Mouse (Mus musculus): Measurements from ENCODE around the gene Galns. TPM values are rescaled to one million over a fixed set of nuclear protein-coding genes. Genes with fewer than 3 reads are reported as not detected.
A peak's percentile ranks its signal among the peaks of the same experiment; 100 is the strongest.

Galns gene
- total and polyA plus RNA-seq, 3 experiments = 16.4 to 25.6 (median 25.6) TPM

- Histone ChIP-seq H3K4me3 (replicated peaks in 1 of 3; ENCODE audit: low read depth in 2 of 3, low read length in 2 of 3, poor library complexity in 1 of 3) (no peak overlapping the region), H3K9me3 (replicated peaks; ENCODE audit: low read length) (no peaks in the 10 kb centered on the region), H3K79me2 (replicated peaks; ENCODE audit: control insufficient read depth, extremely low read depth, insufficient read depth, poor library complexity, severe bottlenecking) (no peaks in the 10 kb centered on the region), H3K27ac (ENCODE audit: insufficient read depth, low read depth) (0 out of 2 replicates have a peak overlapping the region, but pooled peaks have one; percentile 10), H3K36me3 (replicated peaks in 1 of 2; ENCODE audit: control insufficient read depth in 1 of 2, insufficient read depth in 1 of 2, low read length in 1 of 2) (peaks cover 3 to 26% of the 10 kb centered on the region in 2 experiments), H3K27me3 (replicated peaks) (no peaks in the 10 kb centered on the region), H3K4me1 (ENCODE audit: control insufficient read depth in 1 of 2, insufficient read depth in 2 of 2) (peaks cover 7 to 59% of the 10 kb centered on the region in 2 experiments), H3K9ac (ENCODE audit: insufficient read depth, low read depth) (no peak overlapping the region), H3K4me2 (ENCODE audit: insufficient read depth, low read depth, poor library complexity, severe bottlenecking) (no peak overlapping the region)
- dilution Hi-C loops (cut with MboI; ENCODE audit: extremely low pct_ligation_motif_present, extremely low pct_unique_long_range_greater_than_20kb, low sequenced_read_pairs) (no loop called here), in situ Hi-C loops (cut with MboI; ENCODE audit: low pct_ligation_motif_present, low pct_unique_long_range_greater_than_20kb, low sequenced_read_pairs) (no loop called here)
- DNase-seq (ENCODE audit: extremely low read depth) = peak; percentile 71
- TF ChIP-seq SIN3A (IDR thresholded peaks at IDR 0.05; ENCODE audit: low read length) (peak; percentile 61), EP300 (IDR thresholded peaks at IDR 0.05; ENCODE audit: low read length) (peak; percentile 62), ZNF384 (IDR thresholded peaks at IDR 0.05; ENCODE audit: low read depth, low read length) (peak; percentile 94), BHLHE40 (IDR thresholded peaks at IDR 0.05; ENCODE audit: low read depth, low read length) (peak; percentile 91), ETS1 (conservative IDR thresholded peaks at IDR 0.05; ENCODE audit: low read depth, low read length) (peak; percentile 84), NELFE (IDR thresholded peaks at IDR 0.05; ENCODE audit: low read depth, low read length) (no peak), MYC (IDR thresholded peaks at IDR 0.05; ENCODE audit: low read depth, low read length) (peak; percentile 48; the same call in 1 of the 2 replicates), USF2 (conservative IDR thresholded peaks at IDR 0.05; ENCODE audit: low read depth, low read length) (0 out of 2 replicates have a peak, but pooled peaks have one; percentile 10), JUN (IDR thresholded peaks at IDR 0.05; ENCODE audit: insufficient read depth, low read depth, low read length) (no peak), POLR2A (IDR thresholded peaks at IDR 0.05; ENCODE audit: low read depth, low read length) (no peak), TCF12 (IDR thresholded peaks at IDR 0.05; ENCODE audit: low read depth, low read length) (peak; percentile 83; the same call in 1 of the 2 replicates), ZKSCAN1 (IDR thresholded peaks at IDR 0.05; ENCODE audit: borderline replicate concordance, low read depth, low read length) (no peak), TBP (conservative IDR thresholded peaks at IDR 0.05; ENCODE audit: low read depth, low read length) (0 out of 2 replicates have a peak, but pooled peaks have one; percentile 11), RAD21 (IDR thresholded peaks at IDR 0.05; ENCODE audit: low read depth, low read length) (no peak), NRF1 (IDR thresholded peaks at IDR 0.05; ENCODE audit: low read depth, low read length) (no peak), ZMIZ1 (IDR thresholded peaks at IDR 0.05; ENCODE audit: low read depth, low read length) (no peak), ELF1 (IDR thresholded peaks at IDR 0.05; ENCODE audit: low read depth, low read length) (no peak), MAFK (IDR thresholded peaks at IDR 0.05; ENCODE audit: insufficient replicate concordance, low read length) (no peak), CHD2 (IDR thresholded peaks at IDR 0.05; ENCODE audit: low read length) (no peak), CTCF (conservative IDR thresholded peaks at IDR 0.05 in 1 of 2, IDR thresholded peaks at IDR 0.05 in 1 of 2; ENCODE audit: low read depth in 2 of 2, low read length in 2 of 2) (no peak), MEF2A (IDR thresholded peaks at IDR 0.05; ENCODE audit: borderline replicate concordance, low read depth, low read length) (no peak), UBTF (IDR thresholded peaks at IDR 0.05; ENCODE audit: low read depth, low read length) (no peak), PAX5 (IDR thresholded peaks at IDR 0.05; ENCODE audit: low read length) (no peak), MAX (IDR thresholded peaks at IDR 0.05; ENCODE audit: low read length) (peak; percentile 79), JUND (conservative IDR thresholded peaks at IDR 0.05; ENCODE audit: low read depth, low read length) (no peak), CHD1 (IDR thresholded peaks at IDR 0.05; ENCODE audit: low read depth, low read length) (no peak), E2F4 (IDR thresholded peaks at IDR 0.05; ENCODE audit: insufficient replicate concordance, low read depth, low read length) (no peak), SMC3 (IDR thresholded peaks at IDR 0.05; ENCODE audit: low read depth, low read length) (no peak), IRF4 (IDR thresholded peaks at IDR 0.05; ENCODE audit: low read depth, low read length) (peak; percentile 21; the same call in 1 of the 2 replicates), GABPA (IDR thresholded peaks at IDR 0.05; ENCODE audit: insufficient replicate concordance, low read depth, low read length) (no peak), KAT2A (IDR thresholded peaks at IDR 0.05; ENCODE audit: insufficient replicate concordance, low read length) (no peak), RCOR1 (conservative IDR thresholded peaks at IDR 0.05; ENCODE audit: low read depth, low read length) (no peak), ZC3H11A (IDR thresholded peaks at IDR 0.05; ENCODE audit: low read depth, low read length) (no peak), MAZ (IDR thresholded peaks at IDR 0.05; ENCODE audit: low read depth, low read length) (no peak), HCFC1 (IDR thresholded peaks at IDR 0.05; ENCODE audit: low read depth, low read length) (no peak), POLR2AphosphoS2 (IDR thresholded peaks at IDR 0.05; ENCODE audit: low read depth, low read length) (no peak), MXI1 (IDR thresholded peaks at IDR 0.05; ENCODE audit: low read depth, low read length) (peak; percentile 75), USF1 (IDR thresholded peaks at IDR 0.05; ENCODE audit: low read depth, low read length) (no peak)
These were observed 4.5 kb downstream of the Galns start for GRCm38 (mm10) chr8:122606810-122607209.
